Mouse (Mus musculus): ENCODE measurements around the gene Lama4. TPM values are rescaled to one million over a fixed set of nuclear protein-coding genes. Genes with fewer than 3 reads are reported as not detected.

The Lama4 gene
- polyA plus RNA-seq, 1 experiment: 2.3 TPM

- H3K4me1 ChIP-seq (ENCODE audit: control insufficient read depth, insufficient read depth, low read length): no peaks in the 10 kb centered on the region
Measured at GRCm38 (mm10) chr10:39056050-39056449, 90.7 kb downstream of the Lama4 start.

GRCm38 (mm10) chr10:39064732-39065131 is 99.4 kb downstream of the Lama4 start:
- TF ChIP-seq POLR2A (IDR thresholded peaks at IDR 0.05; ENCODE audit: control insufficient read depth, low read depth, low read length) (no peak), CTCF (IDR thresholded peaks at IDR 0.05; ENCODE audit: control insufficient read depth, insufficient read depth, insufficient replicate concordance, low read depth, low read length) (peak; percentile 41; the same call in 1 of the 2 replicates)
- Histone ChIP-seq H3K4me1 (ENCODE audit: control insufficient read depth, insufficient read depth, low read length) (no peaks in the 10 kb centered on the region), H3K36me3 (ENCODE audit: control insufficient read depth, insufficient read depth, low read length) (no peaks in the 10 kb centered on the region), H3K27ac (ENCODE audit: control insufficient read depth, insufficient read depth, low read depth, low read length) (no peak overlapping the region), H3K27me3 (ENCODE audit: control insufficient read depth, insufficient read depth, low read length) (no peaks in the 10 kb centered on the region), H3K4me3 (ENCODE audit: control insufficient read depth, low read depth, low read length) (no peak overlapping the region)

More at GRCm38 (mm10) chr10:39056050-39056449, 90.7 kb downstream of the Lama4 start:
- Histone ChIP-seq H3K27ac (ENCODE audit: control insufficient read depth, insufficient read depth, low read depth, low read length) (no peak overlapping the region), H3K36me3 (ENCODE audit: control insufficient read depth, insufficient read depth, low read length) (no peaks in the 10 kb centered on the region), H3K4me3 (ENCODE audit: control insufficient read depth, low read depth, low read length) (no peak overlapping the region), H3K27me3 (ENCODE audit: control insufficient read depth, insufficient read depth, low read length) (no peaks in the 10 kb centered on the region)
- TF ChIP-seq POLR2A (IDR thresholded peaks at IDR 0.05; ENCODE audit: control insufficient read depth, low read depth, low read length): no peak
- TF ChIP-seq CTCF (IDR thresholded peaks at IDR 0.05; ENCODE audit: control insufficient read depth, insufficient read depth, insufficient replicate concordance, low read depth, low read length): no peak

GRCm38 (mm10) chr10:39065449-39065848 is 100.1 kb downstream of the Lama4 start:
- H3K27ac ChIP-seq (ENCODE audit: control insufficient read depth, insufficient read depth, low read depth, low read length): no peak overlapping the region
- H3K4me3 ChIP-seq (ENCODE audit: control insufficient read depth, low read depth, low read length): no peak overlapping the region
- no peaks in the 10 kb centered on the region for H3K36me3 ChIP-seq (ENCODE audit: control insufficient read depth, insufficient read depth, low read length)
- TF ChIP-seq CTCF (IDR thresholded peaks at IDR 0.05; ENCODE audit: control insufficient read depth, insufficient read depth, insufficient replicate concordance, low read depth, low read length): no peak
- no peak for TF ChIP-seq POLR2A (IDR thresholded peaks at IDR 0.05; ENCODE audit: control insufficient read depth, low read depth, low read length)
- H3K27me3 ChIP-seq (ENCODE audit: control insufficient read depth, insufficient read depth, low read length): no peaks in the 10 kb centered on the region
- H3K4me1 ChIP-seq (ENCODE audit: control insufficient read depth, insufficient read depth, low read length): no peaks in the 10 kb centered on the region

GRCm38 (mm10) chr10:39066061-39066460 is 100.7 kb downstream of the Lama4 start:
- Histone ChIP-seq H3K27ac (ENCODE audit: control insufficient read depth, insufficient read depth, low read depth, low read length) (no peak overlapping the region), H3K36me3 (ENCODE audit: control insufficient read depth, insufficient read depth, low read length) (no peaks in the 10 kb centered on the region), H3K4me1 (ENCODE audit: control insufficient read depth, insufficient read depth, low read length) (no peaks in the 10 kb centered on the region), H3K27me3 (ENCODE audit: control insufficient read depth, insufficient read depth, low read length) (no peaks in the 10 kb centered on the region), H3K4me3 (ENCODE audit: control insufficient read depth, low read depth, low read length) (no peak overlapping the region)
- TF ChIP-seq POLR2A (IDR thresholded peaks at IDR 0.05; ENCODE audit: control insufficient read depth, low read depth, low read length): no peak
- TF ChIP-seq CTCF (IDR thresholded peaks at IDR 0.05; ENCODE audit: control insufficient read depth, insufficient read depth, insufficient replicate concordance, low read depth, low read length): no peak

GRCm38 (mm10) chr10:39066962-39067361 is 101.6 kb downstream of the Lama4 start:
- no peaks in the 10 kb centered on the region for H3K27me3 ChIP-seq (ENCODE audit: control insufficient read depth, insufficient read depth, low read length)
- peak; percentile 29; the same call in 1 of the 2 replicates for TF ChIP-seq CTCF (IDR thresholded peaks at IDR 0.05; ENCODE audit: control insufficient read depth, insufficient read depth, insufficient replicate concordance, low read depth, low read length)
- TF ChIP-seq POLR2A (IDR thresholded peaks at IDR 0.05; ENCODE audit: control insufficient read depth, low read depth, low read length): no peak
- no peaks in the 10 kb centered on the region for H3K4me1 ChIP-seq (ENCODE audit: control insufficient read depth, insufficient read depth, low read length)
- H3K36me3 ChIP-seq (ENCODE audit: control insufficient read depth, insufficient read depth, low read length): no peaks in the 10 kb centered on the region
- H3K4me3 ChIP-seq (ENCODE audit: control insufficient read depth, low read depth, low read length): no peak overlapping the region
- H3K27ac ChIP-seq (ENCODE audit: control insufficient read depth, insufficient read depth, low read depth, low read length): no peak overlapping the region

- no peak overlapping the region for H3K27ac ChIP-seq (ENCODE audit: control insufficient read depth, insufficient read depth, low read depth, low read length)
- no peak for TF ChIP-seq CTCF (IDR thresholded peaks at IDR 0.05; ENCODE audit: control insufficient read depth, insufficient read depth, insufficient replicate concordance, low read depth, low read length)
- no peak for TF ChIP-seq POLR2A (IDR thresholded peaks at IDR 0.05; ENCODE audit: control insufficient read depth, low read depth, low read length)
- no peaks in the 10 kb centered on the region for H3K4me1 ChIP-seq (ENCODE audit: control insufficient read depth, insufficient read depth, low read length)
- no peaks in the 10 kb centered on the region for H3K36me3 ChIP-seq (ENCODE audit: control insufficient read depth, insufficient read depth, low read length)
- no peak overlapping the region for H3K4me3 ChIP-seq (ENCODE audit: control insufficient read depth, low read depth, low read length)
- H3K27me3 ChIP-seq (ENCODE audit: control insufficient read depth, insufficient read depth, low read length): no peaks in the 10 kb centered on the region
Measured at GRCm38 (mm10) chr10:39072048-39072447, 106.7 kb downstream of the Lama4 start.

GRCm38 (mm10) chr10:39096981-39097380 is 131.7 kb downstream of the Lama4 start:
- H3K4me3 ChIP-seq (ENCODE audit: control insufficient read depth, low read depth, low read length): no peak overlapping the region
- TF ChIP-seq POLR2A (IDR thresholded peaks at IDR 0.05; ENCODE audit: control insufficient read depth, low read depth, low read length) (no peak), CTCF (IDR thresholded peaks at IDR 0.05; ENCODE audit: control insufficient read depth, insufficient read depth, insufficient replicate concordance, low read depth, low read length) (no peak)
- no peak overlapping the region for H3K27ac ChIP-seq (ENCODE audit: control insufficient read depth, insufficient read depth, low read depth, low read length)
- H3K27me3 ChIP-seq (ENCODE audit: control insufficient read depth, insufficient read depth, low read length): no peaks in the 10 kb centered on the region
- H3K36me3 ChIP-seq (ENCODE audit: control insufficient read depth, insufficient read depth, low read length): no peaks in the 10 kb centered on the region
- no peaks in the 10 kb centered on the region for H3K4me1 ChIP-seq (ENCODE audit: control insufficient read depth, insufficient read depth, low read length)

- no peak overlapping the region for H3K27ac ChIP-seq (ENCODE audit: control insufficient read depth, insufficient read depth, low read depth, low read length)
- no peaks in the 10 kb centered on the region for H3K4me1 ChIP-seq (ENCODE audit: control insufficient read depth, insufficient read depth, low read length)
- TF ChIP-seq POLR2A (IDR thresholded peaks at IDR 0.05; ENCODE audit: control insufficient read depth, low read depth, low read length): no peak
- TF ChIP-seq CTCF (IDR thresholded peaks at IDR 0.05; ENCODE audit: control insufficient read depth, insufficient read depth, insufficient replicate concordance, low read depth, low read length): no peak
- H3K36me3 ChIP-seq (ENCODE audit: control insufficient read depth, insufficient read depth, low read length): no peaks in the 10 kb centered on the region
- H3K27me3 ChIP-seq (ENCODE audit: control insufficient read depth, insufficient read depth, low read length): no peaks in the 10 kb centered on the region
- H3K4me3 ChIP-seq (ENCODE audit: control insufficient read depth, low read depth, low read length): no peak overlapping the region
Measured at GRCm38 (mm10) chr10:39098746-39099145, 133.4 kb downstream of the Lama4 start.

Data from testis, adult 2 months (tissue).